Mouse (Mus musculus) neural tube, embryonic 13.5 days (tissue): ENCODE results near the gene Eif2ak1. TPM values are rescaled to one million over a fixed set of nuclear protein-coding genes. Genes with fewer than 3 reads are reported as not detected.
A peak's percentile ranks its signal among the peaks of the same experiment; 100 is the strongest.

Source experiments
- ATAC-seq: fragments of 200-750 bp; cut with Nextera tagmentation; 2 replicates; pipeline ENCODE4 v1.8.0; 2017; ENCODE audit warnings: low read depth, mild to moderate bottlenecking, moderate TSS enrichment, moderate library complexity
- H3K27ac ChIP-seq: fragments of 300-500 bp; sonication (generic); replicated peaks from 2 replicates; pipeline ENCODE4 v1.5.1; 2015; ENCODE audit warnings: moderate library complexity, mild to moderate bottlenecking, inconsistent platforms
- H3K27me3 ChIP-seq: fragments of 300-500 bp; sonication (generic); 2 replicates; pipeline ENCODE4 v1.6.1; 2015; ENCODE audit warnings: mild to moderate bottlenecking, inconsistent platforms
- H3K36me3 ChIP-seq: fragments of 300-500 bp; sonication (generic); 2 replicates; pipeline ENCODE4 v1.6.1; 2015; ENCODE audit warnings: mild to moderate bottlenecking, inconsistent platforms
- H3K4me1 ChIP-seq: fragments of 300-500 bp; sonication (generic); replicated peaks from 2 replicates; pipeline ENCODE4 v1.6.1; 2015; ENCODE audit warnings: inconsistent platforms
- H3K4me2 ChIP-seq: fragments of 300-500 bp; sonication (generic); 2 replicates; pipeline ENCODE4 v1.6.1; 2015; ENCODE audit warnings: inconsistent platforms, mild to moderate bottlenecking, moderate library complexity
- H3K4me3 ChIP-seq: fragments of 300-500 bp; sonication (generic); 2 replicates; pipeline ENCODE4 v1.5.1; 2015; ENCODE audit warnings: mild to moderate bottlenecking, inconsistent platforms
- H3K9ac ChIP-seq: fragments of 300-500 bp; sonication (generic); 2 replicates; pipeline ENCODE4 v1.6.1; 2015; ENCODE audit warnings: moderate library complexity, mild to moderate bottlenecking, inconsistent platforms
- H3K9me3 ChIP-seq: fragments of 300-500 bp; sonication (generic); 2 replicates; pipeline ENCODE4 v1.6.1; 2016; ENCODE audit warnings: inconsistent platforms
- WGBS: fragments of 180-500 bp; shearing (Covaris S2); methylation state at CpG from one replicate; pipeline ENCODE4 v1.1.7; 2015; 5-methylcytosine and 5-hydroxymethylcytosine counted together
- polyA plus RNA-seq: library from polyadenylated mRNA; unstranded; fragments of >200 nt; fragmentation: Nextera tagmentation; extraction: Ambion mirVana; gene quantifications from 2 replicates; pipeline ENCODE4 v1.2.1, GENCODE M21; 2015

Gene Eif2ak1
- polyA plus RNA-seq, 1 experiment from 2014 or later = 51.5 TPM

DNA sequence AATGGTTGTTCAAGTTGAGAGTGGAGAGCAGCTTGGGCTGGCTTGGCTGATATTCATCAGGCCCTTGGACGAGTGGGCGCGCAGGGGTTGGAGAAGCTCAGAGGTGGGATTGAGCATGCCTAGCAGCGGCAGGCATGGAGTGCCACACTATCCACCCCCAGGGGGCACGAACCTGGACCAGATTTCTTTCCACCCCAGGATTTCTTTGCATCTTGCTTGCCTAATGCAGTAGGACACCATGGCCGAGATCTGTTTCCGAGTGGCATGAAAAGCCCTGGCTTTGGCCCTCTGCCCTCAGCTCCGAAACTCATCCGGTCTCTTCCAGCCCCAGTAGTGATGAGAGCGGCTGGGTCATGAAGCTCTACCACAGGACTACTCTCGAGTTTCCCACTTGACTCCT, 115.8 kb downstream of the Eif2ak1 start:
- 90% methylated on average over 11 of the region's 11 CpGs for WGBS
- ATAC-seq = no peak
- H3K9me3 ChIP-seq = no peaks in the 10 kb centered on the region
- no peak overlapping the region for H3K27ac ChIP-seq
- 0 out of 2 replicates have a peak overlapping the region, but pooled peaks have one; percentile 19 for H3K4me2 ChIP-seq
- H3K9ac ChIP-seq = no peak overlapping the region
- 0 out of 2 replicates have a peak, but pooled peaks cover 5% of the 10 kb centered on the region for H3K4me1 ChIP-seq
- no peak overlapping the region for H3K4me3 ChIP-seq
- peaks cover 42% of the 10 kb centered on the region for H3K36me3 ChIP-seq
- H3K27me3 ChIP-seq = no peaks in the 10 kb centered on the region

DNA sequence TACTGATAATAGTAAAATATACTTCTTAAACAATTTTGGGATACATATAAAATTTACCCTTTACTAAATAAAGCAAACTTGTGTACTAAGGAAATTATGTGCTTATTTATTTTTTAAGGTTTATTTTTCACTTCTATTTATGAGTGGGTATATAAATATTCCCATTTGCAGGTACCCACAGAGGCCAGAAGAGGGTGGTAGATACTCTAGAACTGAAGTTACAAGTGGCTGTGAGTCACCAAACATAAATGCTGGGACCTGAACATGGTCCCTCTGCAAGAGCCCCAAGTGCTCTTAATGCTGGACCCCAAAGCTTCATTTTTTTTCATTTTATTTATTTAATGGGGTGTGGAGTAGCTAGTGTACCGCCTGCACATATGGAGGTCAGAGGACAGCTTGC, 116.3 kb downstream of the Eif2ak1 start:
- Histone ChIP-seq H3K9me3 (no peaks in the 10 kb centered on the region), H3K4me2 (no peak overlapping the region), H3K27ac (no peak overlapping the region), H3K4me1 (0 out of 2 replicates have a peak, but pooled peaks cover 5% of the 10 kb centered on the region), H3K9ac (no peak overlapping the region), H3K4me3 (no peak overlapping the region), H3K27me3 (no peaks in the 10 kb centered on the region), H3K36me3 (peaks cover 38% of the 10 kb centered on the region)
- no peak for ATAC-seq
- WGBS = 83% methylated on average over 1 of the region's 1 CpGs

- H3K9me3 ChIP-seq = no peaks in the 10 kb centered on the region
- H3K9ac ChIP-seq = no peak overlapping the region
- H3K4me2 ChIP-seq = no peak overlapping the region
- H3K36me3 ChIP-seq = peaks cover 17% of the 10 kb centered on the region
- no peak overlapping the region for H3K27ac ChIP-seq
- 85% methylated on average over 9 of the region's 9 CpGs for WGBS
- ATAC-seq = no peak
- H3K4me3 ChIP-seq = no peak overlapping the region
- H3K27me3 ChIP-seq = no peaks in the 10 kb centered on the region
- H3K4me1 ChIP-seq = 0 out of 2 replicates have a peak, but pooled peaks cover 5% of the 10 kb centered on the region
These were observed 118.6 kb downstream of the Eif2ak1 start for GRCm38 (mm10) chr5:143936156-143936555.

DNA sequence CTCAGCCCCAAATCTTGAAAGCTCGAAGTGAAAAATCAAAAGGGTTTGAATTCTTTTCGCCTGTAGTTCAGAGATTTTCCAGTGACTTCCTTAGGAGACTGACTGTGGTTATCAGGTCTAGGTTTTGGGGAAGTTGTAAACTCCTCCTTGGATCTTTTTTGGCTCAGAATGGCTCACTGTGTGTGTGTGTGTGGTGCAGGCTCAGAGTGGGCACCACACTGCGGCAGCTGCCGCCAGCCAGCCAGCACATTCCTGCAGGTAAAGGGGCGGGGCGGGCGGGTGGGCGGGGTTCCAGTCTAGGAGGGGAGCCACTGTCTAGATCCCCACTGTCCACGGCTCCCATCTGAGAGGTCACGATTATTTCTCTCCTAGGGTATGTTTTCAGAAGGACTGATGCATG, 124.0 kb downstream of the Eif2ak1 start:
- H3K4me3 ChIP-seq = no peak overlapping the region
- H3K36me3 ChIP-seq = no peaks in the 10 kb centered on the region
- no peaks in the 10 kb centered on the region for H3K27me3 ChIP-seq
- 21% methylated on average over 10 of the region's 10 CpGs for WGBS
- H3K9me3 ChIP-seq = peaks cover 6% of the 10 kb centered on the region; the same call in 1 of the 2 replicates
- H3K9ac ChIP-seq = no peak overlapping the region
- H3K4me2 ChIP-seq = no peak overlapping the region
- no peak for ATAC-seq
- H3K4me1 ChIP-seq = no peaks in the 10 kb centered on the region
- no peak overlapping the region for H3K27ac ChIP-seq

DNA sequence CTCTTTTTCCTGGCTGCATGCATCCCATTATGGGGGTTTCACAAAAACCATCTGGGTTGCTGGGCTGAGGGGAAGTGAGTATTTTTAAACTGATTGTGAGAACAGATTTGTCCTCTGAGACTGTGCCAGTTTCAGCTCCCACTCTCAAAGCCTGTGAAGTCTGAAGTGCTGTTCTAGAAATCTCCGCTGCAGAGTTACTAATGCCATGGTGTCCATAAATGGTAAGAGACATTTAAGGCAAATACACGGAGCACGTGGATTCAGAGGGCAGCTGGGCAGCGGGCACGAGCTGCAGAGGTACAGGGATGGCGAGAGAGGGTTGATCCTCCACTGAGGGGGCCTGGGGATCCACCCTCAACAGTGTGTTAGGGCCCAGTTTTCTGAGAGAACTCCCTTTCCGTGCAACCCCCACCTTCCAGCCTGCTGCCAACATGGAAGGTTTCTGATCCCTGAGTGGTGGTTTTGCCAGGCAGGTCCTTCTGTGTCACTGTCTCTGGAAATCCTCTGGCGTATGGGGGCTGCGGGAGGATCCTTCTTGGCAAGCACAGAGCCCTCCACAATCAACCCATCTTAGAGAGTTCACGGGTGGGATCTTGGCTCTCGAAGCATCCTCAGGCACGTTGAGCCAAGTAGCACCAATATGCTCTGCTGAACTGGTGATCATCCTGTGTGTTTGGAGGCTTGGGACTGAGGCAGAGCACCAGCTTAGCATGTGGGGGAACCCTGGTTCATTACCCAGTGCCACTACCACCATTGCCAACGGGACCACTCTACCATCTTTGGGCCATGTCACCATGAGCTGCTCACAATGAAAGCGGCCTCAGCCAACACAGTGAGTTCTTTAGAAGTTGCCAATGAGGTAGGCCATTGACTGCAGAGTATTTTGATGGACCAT, 125.9 kb downstream of the Eif2ak1 start:
- 88% methylated on average over 14 of the region's 14 CpGs for WGBS
- Histone ChIP-seq H3K9me3 (peaks cover 6% of the 10 kb centered on the region; the same call in 1 of the 2 replicates), H3K27me3 (no peaks in the 10 kb centered on the region), H3K4me1 (no peaks in the 10 kb centered on the region), H3K27ac (no peak overlapping the region), H3K4me3 (no peak overlapping the region), H3K36me3 (no peaks in the 10 kb centered on the region), H3K4me2 (no peak overlapping the region), H3K9ac (peak overlapping the region; percentile 38; the same call in 1 of the 2 replicates)
- ATAC-seq = no peak

- H3K9ac ChIP-seq = no peak overlapping the region
- H3K27ac ChIP-seq = no peak overlapping the region
- no peaks in the 10 kb centered on the region for H3K27me3 ChIP-seq
- H3K36me3 ChIP-seq = no peaks in the 10 kb centered on the region
- H3K4me3 ChIP-seq = no peak overlapping the region
- ATAC-seq = no peak
- H3K4me2 ChIP-seq = no peak overlapping the region
- no peaks in the 10 kb centered on the region for H3K4me1 ChIP-seq
- peaks cover 6% of the 10 kb centered on the region; the same call in 1 of the 2 replicates for H3K9me3 ChIP-seq
- WGBS = 90% methylated on average over 12 of the region's 12 CpGs
These were observed 130.8 kb downstream of the Eif2ak1 start for GRCm38 (mm10) chr5:143948361-143948760.

DNA sequence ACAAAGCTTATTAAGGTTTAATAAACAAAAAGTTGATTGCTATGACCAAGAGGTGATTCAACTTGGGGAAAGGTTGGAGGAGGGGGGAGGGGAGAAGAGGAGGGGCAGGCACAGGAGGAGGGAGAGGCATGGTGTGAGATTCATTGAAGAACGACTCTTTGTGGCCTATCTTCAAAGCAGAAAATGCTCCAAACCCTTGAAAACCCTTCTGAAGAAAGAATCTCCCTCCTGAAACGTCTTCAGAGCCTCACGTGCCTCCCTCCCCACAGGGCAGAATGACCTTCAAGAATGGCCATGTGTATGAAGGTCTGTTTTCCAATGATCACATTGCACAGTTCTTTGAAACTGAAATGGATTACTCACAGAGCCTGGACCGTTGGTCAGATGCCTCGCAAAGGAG, 132.4 kb downstream of the Eif2ak1 start:
- Histone ChIP-seq H3K4me2 (no peak overlapping the region), H3K9me3 (peaks cover 2% of the 10 kb centered on the region; the same call in 1 of the 2 replicates), H3K4me1 (no peaks in the 10 kb centered on the region), H3K27ac (no peak overlapping the region), H3K36me3 (no peaks in the 10 kb centered on the region), H3K9ac (no peak overlapping the region), H3K27me3 (no peaks in the 10 kb centered on the region), H3K4me3 (no peak overlapping the region)
- WGBS = 38% methylated on average over 5 of the region's 5 CpGs
- no peak for ATAC-seq

Other genes with a start within 250 kb of the Eif2ak1 start
- 43.1 and 45.2 TPM in 2 replicates for gene Cyth3, start 195.3 kb upstream of the Eif2ak1 start, polyA plus RNA-seq
- gene Usp42, start 85.5 kb upstream of the Eif2ak1 start, polyA plus RNA-seq = 27.7 and 31.5 TPM in 2 replicates
- 0.13 and 0.22 TPM in 2 replicates for gene Ankrd61, start 79.9 kb downstream of the Eif2ak1 start, polyA plus RNA-seq
- gene Aimp2, start 92.1 kb downstream of the Eif2ak1 start, polyA plus RNA-seq = 80.4 and 92.9 TPM in 2 replicates
- 25.0 and 29.4 TPM in 2 replicates for gene Pms2, start 92.2 kb downstream of the Eif2ak1 start, polyA plus RNA-seq
- gene Gm42421, start 110.4 kb downstream of the Eif2ak1 start, polyA plus RNA-seq = 2.5 TPM in 2 replicates
- 2.9 and 3.4 TPM in 2 replicates for gene Rsph10b, start 115.2 kb downstream of the Eif2ak1 start, polyA plus RNA-seq
- 88.9 and 89.9 TPM in 2 replicates for gene Ccz1, start 197.1 kb downstream of the Eif2ak1 start, polyA plus RNA-seq
- not detected in 2 replicates for gene Ocm, start 208.9 kb downstream of the Eif2ak1 start, polyA plus RNA-seq